Mouse (Mus musculus) ES-Bruce4 (cell line): ENCODE data around the gene Agbl4.

Experiments
- CTCF ChIP-seq: IDR thresholded peaks from one replicate; pipeline ENCODE4 v1.8.1; 2011; ENCODE audit warnings: low read depth, low read length
- EP300 ChIP-seq: IDR thresholded peaks from 2 replicates; pipeline ENCODE4 v1.6.1; 2011; ENCODE audit warnings: low read depth, low read length; ENCODE audit not compliant: insufficient read depth
- POLR2A ChIP-seq: IDR thresholded peaks from one replicate; pipeline ENCODE4 v1.8.1; 2011; ENCODE audit warnings: low read length; ENCODE audit not compliant: insufficient read depth

DNA sequence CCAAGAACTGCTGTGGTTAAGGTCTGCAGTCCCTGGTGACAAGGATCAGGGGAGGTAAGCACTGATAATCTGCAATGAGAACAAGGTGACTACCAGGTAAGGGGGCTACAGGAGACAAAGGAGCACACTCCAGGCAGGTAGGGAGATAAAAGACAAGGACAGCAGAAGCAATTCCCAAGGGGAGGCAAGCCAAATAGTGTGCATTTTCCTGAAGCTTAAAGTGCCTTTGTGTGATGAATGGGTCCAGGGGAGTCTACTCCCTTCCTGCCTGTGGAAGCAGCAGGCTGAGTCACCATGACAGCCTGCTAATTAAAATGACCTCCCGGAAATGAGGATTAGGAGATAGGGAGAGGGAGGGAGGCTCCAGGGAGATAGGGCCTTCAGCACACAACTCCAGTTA lies 1266.3 kb downstream of the Agbl4 start:
- TF ChIP-seq CTCF (no peak), POLR2A (no peak), EP300 (0 out of 2 replicates have a peak, but pooled peaks have one; percentile 49)
